In the genomic region with DNA sequence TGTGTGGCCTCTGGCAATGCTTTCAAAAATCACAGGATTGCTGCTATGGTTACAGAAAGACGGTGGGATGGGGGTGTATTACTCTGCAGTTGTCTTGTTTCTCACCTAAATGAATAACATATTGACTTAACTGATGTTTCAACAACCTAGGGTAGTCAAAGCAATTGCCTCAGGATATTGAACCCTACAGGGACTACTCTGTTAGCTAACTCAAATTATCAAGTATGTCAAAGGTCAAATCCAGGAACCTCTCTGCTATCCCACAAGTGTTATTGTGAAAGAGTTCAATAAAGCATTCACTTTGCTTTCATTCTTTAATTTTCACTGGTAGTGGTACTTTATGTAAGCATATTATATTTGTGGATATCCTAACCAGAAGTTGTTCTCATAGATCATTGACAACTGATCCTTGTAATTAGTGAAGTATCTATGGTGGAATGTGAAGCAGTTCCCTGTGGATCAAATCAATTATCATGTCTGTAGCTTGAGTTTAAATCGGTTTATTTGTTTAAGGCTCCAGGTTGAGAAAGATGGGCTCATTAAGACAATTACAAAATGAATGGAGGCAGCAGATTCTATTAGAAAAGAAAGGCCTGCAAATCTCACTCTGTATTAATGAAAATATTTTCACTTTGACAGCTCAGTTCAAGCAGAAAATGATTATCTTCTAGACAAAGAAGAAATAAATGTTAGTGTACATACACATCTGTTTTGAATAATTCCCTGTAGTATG, we compare ENCODE assay signal across 22 mouse cellular contexts.
A peak's percentile ranks its signal among the peaks of the same experiment; 100 is the strongest.
DNase-seq lines count a peak whose midpoint lies in the region; ATAC-seq and TF ChIP-seq lines count a peak whose summit lies in the region.
"Had no signal": no experiment of that assay in that cellular context is flagged by ENCODE, and none has a peak within 500 bp of the region (broad histone marks: within the 10 kb centered on the region; RNA-seq: fewer than 3 reads in every experiment).

No protein-coding gene starts in this region.

- TF ChIP-seq EP300 in heart, postnatal 0 days (IDR thresholded peaks at IDR 0.05; ENCODE audit: low read depth), result no peak

- no peak for ATAC-seq in heart, postnatal 0 days (ENCODE audit: insufficient read depth, low read depth)
- ATAC-seq in heart, embryonic 11.5 days (replicated peaks; ENCODE audit: insufficient number of reproducible peaks, low FRiP score, low TSS enrichment), result no peak
- ATAC-seq in midbrain, embryonic 14.5 days (ENCODE audit: low FRiP score, low TSS enrichment), result no peak; the same call in 1 of the 2 replicates
- no peak for ATAC-seq in embryonic facial prominence, embryonic 11.5 days (replicated peaks; ENCODE audit: insufficient number of reproducible peaks, low FRiP score, low TSS enrichment, low read depth)
- ATAC-seq: forebrain, embryonic 15.5 days; intestine, postnatal 0 days had no signal

- no peak overlapping the region for H3K4me2 ChIP-seq in heart, postnatal 0 days (ENCODE audit: low read depth, low read length)
- H3K4me2 ChIP-seq in heart, embryonic 11.5 days, result no peak overlapping the region
- no peak overlapping the region for H3K4me2 ChIP-seq in midbrain, embryonic 14.5 days (ENCODE audit: low read length)
- no peak overlapping the region for H3K4me2 ChIP-seq in embryonic facial prominence, embryonic 11.5 days (ENCODE audit: low read depth, low read length)
- H3K4me2 ChIP-seq: forebrain, embryonic 15.5 days; hindbrain, embryonic 14.5 days; neural tube, embryonic 13.5 days had no signal

- H3K9ac ChIP-seq in heart, postnatal 0 days (replicated peaks; ENCODE audit: low read depth, low read length), result no peak overlapping the region
- H3K9ac ChIP-seq in heart, embryonic 11.5 days (ENCODE audit: low read depth, low read length), result no peak overlapping the region
- H3K9ac ChIP-seq in midbrain, embryonic 14.5 days (replicated peaks; ENCODE audit: low read length), result no peak overlapping the region
- no peak overlapping the region for H3K9ac ChIP-seq in embryonic facial prominence, embryonic 11.5 days (replicated peaks; ENCODE audit: low read length)
- H3K9ac ChIP-seq: forebrain, embryonic 15.5 days; hindbrain, embryonic 14.5 days; neural tube, embryonic 13.5 days had no signal

- WGBS in heart, postnatal 0 days, result 70% methylated on average over 2 of the region's 2 CpGs
- WGBS in heart, embryonic 11.5 days (ENCODE audit: insufficient replicate concordance), result 57% methylated on average over 2 of the region's 2 CpGs
- WGBS in midbrain, embryonic 14.5 days, result 60% methylated on average over 2 of the region's 2 CpGs
- 64% methylated on average over 2 of the region's 2 CpGs for WGBS in midbrain, embryonic 10.5 days
- WGBS in embryonic facial prominence, embryonic 11.5 days, result 9% methylated on average over 2 of the region's 2 CpGs

- H3K27me3 ChIP-seq in heart, postnatal 0 days (ENCODE audit: control insufficient read depth, insufficient read depth, low read length), result no peaks in the 10 kb centered on the region
- H3K27me3 ChIP-seq in heart, embryonic 11.5 days (ENCODE audit: control insufficient read depth, insufficient read depth, low read length), result no peaks in the 10 kb centered on the region
- no peaks in the 10 kb centered on the region for H3K27me3 ChIP-seq in midbrain, embryonic 14.5 days (ENCODE audit: control insufficient read depth, insufficient read depth, low read length)
- H3K27me3 ChIP-seq in midbrain, embryonic 10.5 days (ENCODE audit: low read depth, poor library complexity, severe bottlenecking), result no peaks in the 10 kb centered on the region
- no peaks in the 10 kb centered on the region for H3K27me3 ChIP-seq in embryonic facial prominence, embryonic 11.5 days (ENCODE audit: control insufficient read depth, insufficient read depth, low read length)
- H3K27me3 ChIP-seq: CH12.LX; forebrain, embryonic 15.5 days; neural tube, embryonic 13.5 days had no signal

- H3K36me3 ChIP-seq in heart, postnatal 0 days (replicated peaks; ENCODE audit: control insufficient read depth, insufficient read depth, low read length), result no peaks in the 10 kb centered on the region
- no peaks in the 10 kb centered on the region for H3K36me3 ChIP-seq in heart, embryonic 11.5 days (ENCODE audit: control insufficient read depth, insufficient read depth, low read length)
- H3K36me3 ChIP-seq in midbrain, embryonic 14.5 days (ENCODE audit: control insufficient read depth, insufficient read depth, low read length), result no peaks in the 10 kb centered on the region
- no peaks in the 10 kb centered on the region for H3K36me3 ChIP-seq in midbrain, embryonic 10.5 days
- H3K36me3 ChIP-seq in embryonic facial prominence, embryonic 11.5 days (replicated peaks; ENCODE audit: control insufficient read depth, insufficient read depth, low read depth, low read length), result no peaks in the 10 kb centered on the region
- H3K36me3 ChIP-seq: forebrain, embryonic 15.5 days; neural tube, embryonic 13.5 days had no signal

- TF ChIP-seq CTCF in heart, postnatal 0 days (IDR thresholded peaks at IDR 0.05; ENCODE audit: low read depth), result no peak

- H3K27ac ChIP-seq in heart, postnatal 0 days (ENCODE audit: low read depth), result peak overlapping the region; percentile 44
- no peak overlapping the region for H3K27ac ChIP-seq in heart, embryonic 11.5 days (ENCODE audit: low read depth, low read length)
- no peak overlapping the region for H3K27ac ChIP-seq in midbrain, embryonic 14.5 days (replicated peaks; ENCODE audit: low read depth, low read length)
- no peak overlapping the region for H3K27ac ChIP-seq in midbrain, embryonic 10.5 days (replicated peaks)
- H3K27ac ChIP-seq in embryonic facial prominence, embryonic 11.5 days (replicated peaks; ENCODE audit: low read depth, low read length), result no peak overlapping the region
- H3K27ac ChIP-seq: forebrain, embryonic 15.5 days; hindbrain, embryonic 14.5 days; neural tube, embryonic 13.5 days had no signal

- peaks cover 7% of the 10 kb centered on the region; the same call in 1 of the 2 replicates for H3K4me1 ChIP-seq in heart, postnatal 0 days (ENCODE audit: control insufficient read depth, insufficient read depth)
- H3K4me1 ChIP-seq in heart, embryonic 11.5 days (ENCODE audit: control insufficient read depth, insufficient read depth, low read length), result no peaks in the 10 kb centered on the region
- no peaks in the 10 kb centered on the region for H3K4me1 ChIP-seq in midbrain, embryonic 14.5 days (ENCODE audit: control insufficient read depth, insufficient read depth, low read length)
- no peaks in the 10 kb centered on the region for H3K4me1 ChIP-seq in midbrain, embryonic 10.5 days
- H3K4me1 ChIP-seq in embryonic facial prominence, embryonic 11.5 days (ENCODE audit: control insufficient read depth, insufficient read depth, low read length), result no peaks in the 10 kb centered on the region
- H3K4me1 ChIP-seq: forebrain, embryonic 15.5 days had no signal

- H3K4me3 ChIP-seq in heart, postnatal 0 days (ENCODE audit: low read depth, low read length), result no peak overlapping the region
- H3K4me3 ChIP-seq in heart, embryonic 11.5 days (ENCODE audit: low read depth, low read length), result no peak overlapping the region
- H3K4me3 ChIP-seq in midbrain, embryonic 14.5 days (replicated peaks; ENCODE audit: low read depth, low read length), result no peak overlapping the region
- H3K4me3 ChIP-seq in midbrain, embryonic 10.5 days, result no peak overlapping the region
- H3K4me3 ChIP-seq in embryonic facial prominence, embryonic 11.5 days (ENCODE audit: low read depth, low read length), result no peak overlapping the region
- H3K4me3 ChIP-seq: erythroblast, embryonic 14.5 days; forebrain, embryonic 15.5 days; neural tube, embryonic 13.5 days had no signal

- H3K9me3 ChIP-seq in heart, postnatal 0 days (replicated peaks; ENCODE audit: control insufficient read depth, low read length), result no peaks in the 10 kb centered on the region
- no peaks in the 10 kb centered on the region for H3K9me3 ChIP-seq in heart, embryonic 11.5 days (replicated peaks; ENCODE audit: control insufficient read depth, low read length)
- no peaks in the 10 kb centered on the region for H3K9me3 ChIP-seq in midbrain, embryonic 14.5 days (ENCODE audit: control insufficient read depth, low read length)
- H3K9me3 ChIP-seq in midbrain, embryonic 10.5 days (replicated peaks), result no peaks in the 10 kb centered on the region
- H3K9me3 ChIP-seq in embryonic facial prominence, embryonic 11.5 days (replicated peaks; ENCODE audit: control insufficient read depth, low read length), result no peaks in the 10 kb centered on the region
- H3K9me3 ChIP-seq: forebrain, embryonic 15.5 days; neural tube, embryonic 13.5 days had no signal

- peak; percentile 7 for DNase-seq in heart, postnatal 0 days (ENCODE audit: low spot score)
- DNase-seq in midbrain, embryonic 14.5 days, result peak; percentile 21
- DNase-seq in midbrain, embryonic 10.5 days (ENCODE audit: low spot score), result no peak
- DNase-seq in embryonic facial prominence, embryonic 11.5 days (ENCODE audit: low spot score), result peak; percentile 49
- no peak for DNase-seq in cerebellum, postnatal 14 days
- DNase-seq in frontal cortex, postnatal 14 days (ENCODE audit: low spot score in 2 of 2), result no peak
- DNase-seq: adrenal gland, adult 2 months; cerebellum, adult 9-10 months; gastrocnemius, postnatal 36 days; layer of hippocampus, postnatal 36 days; lung, adult 18-20 months; lung, postnatal 14 days; right cerebral cortex, postnatal 14 days; spleen, adult 18-20 months; thymus, postnatal 25 days had no signal

Comparison
In these comparisons a context has a peak if more than half of its experiments do, and no peak if none do; other contexts are left out.
1. DNase-seq: peak in heart, postnatal 0 days (single experiment), midbrain, embryonic 14.5 days (single experiment) and embryonic facial prominence, embryonic 11.5 days (single experiment); none in midbrain, embryonic 10.5 days (single experiment), cerebellum, postnatal 14 days (0 of 2) and frontal cortex, postnatal 14 days (0 of 2).